Mouse (Mus musculus) midbrain, embryonic 16.5 days (tissue): ENCODE data around the gene Cntn1. TPM values are rescaled to one million over a fixed set of nuclear protein-coding genes. Genes with fewer than 3 reads are reported as not detected.

ENCODE experiments used
- ATAC-seq: fragments of 200-750 bp; cut with Nextera tagmentation; 2 replicates; pipeline ENCODE4 v1.8.0; 2017; ENCODE audit warnings: moderate TSS enrichment
- H3K27ac ChIP-seq: fragments of 300-500 bp; sonication (generic); 2 replicates; pipeline ENCODE4 v1.5.1; 2014; ENCODE audit warnings: mild to moderate bottlenecking, low read length, mixed read lengths
- H3K27me3 ChIP-seq: fragments of 300-500 bp; sonication (generic); 2 replicates; pipeline ENCODE4 v1.6.1; 2014; ENCODE audit warnings: low read depth, low read length, mixed read lengths; ENCODE audit not compliant: control insufficient read depth, insufficient read depth
- H3K36me3 ChIP-seq: fragments of 300-500 bp; sonication (generic); 2 replicates; pipeline ENCODE4 v1.6.1; 2014; ENCODE audit warnings: mild to moderate bottlenecking, low read length, moderate library complexity, mixed read lengths; ENCODE audit not compliant: control insufficient read depth, insufficient read depth
- H3K4me1 ChIP-seq: fragments of 300-500 bp; sonication (generic); 2 replicates; pipeline ENCODE4 v1.6.1; 2014; ENCODE audit warnings: mild to moderate bottlenecking, low read length, mixed read lengths; ENCODE audit not compliant: control insufficient read depth, insufficient read depth
- H3K4me2 ChIP-seq: fragments of 300-500 bp; sonication (generic); 2 replicates; pipeline ENCODE4 v1.6.1; 2014; ENCODE audit warnings: mild to moderate bottlenecking, low read length, mixed read lengths
- H3K4me3 ChIP-seq: fragments of 300-500 bp; sonication (generic); 2 replicates; pipeline ENCODE4 v1.5.1; 2014; ENCODE audit warnings: low read depth, mild to moderate bottlenecking, low read length, moderate library complexity, mixed read lengths
- H3K9ac ChIP-seq: fragments of 300-500 bp; sonication (generic); 2 replicates; pipeline ENCODE4 v1.6.1; 2014; ENCODE audit warnings: low read depth, low read length, mixed read lengths
- H3K9me3 ChIP-seq: fragments of 300-500 bp; sonication (generic); replicated peaks from 2 replicates; pipeline ENCODE4 v1.6.1; 2014; ENCODE audit warnings: mild to moderate bottlenecking, low read length, mixed read lengths; ENCODE audit not compliant: control insufficient read depth, poor library complexity, severe bottlenecking
- WGBS: fragments of 180-500 bp; shearing (Covaris S2); extraction: QIAGEN DNeasy Blood & Tissue Kit; methylation state at CpG from one replicate; pipeline ENCODE4 v1.1.7; 2014; 5-methylcytosine and 5-hydroxymethylcytosine counted together
- polyA plus RNA-seq: library from polyadenylated mRNA; unstranded; fragments of >200 nt; fragmentation: Nextera tagmentation; extraction: Ambion mirVana; gene quantifications from 2 replicates; pipeline ENCODE4 v1.2.1, GENCODE M21; 2015

The Cntn1 gene
- polyA plus RNA-seq, 1 experiment from 2014 or later, result 88.4 TPM

DNA sequence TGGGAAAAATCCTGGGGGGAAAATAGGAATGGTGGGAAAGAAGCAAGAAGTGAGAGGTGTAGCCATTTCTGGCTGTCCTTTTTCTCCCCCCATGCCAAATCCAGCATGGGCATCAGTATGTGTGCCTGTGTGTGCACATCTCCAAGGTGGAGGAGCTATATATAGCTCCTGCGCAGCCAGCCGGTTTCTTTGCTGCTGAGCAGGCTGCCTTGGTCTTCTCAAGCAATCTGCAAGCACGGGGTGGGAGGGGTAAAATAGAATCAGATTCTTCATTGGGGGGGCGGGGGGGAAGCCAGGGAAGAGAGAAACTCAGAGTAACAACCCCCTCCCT is 1.1 kb downstream of the Cntn1 start:
- WGBS, result 12% methylated on average over 4 of the region's 4 CpGs
- peak; percentile 72; the same call in 1 of the 2 replicates for ATAC-seq
- peak overlapping the region; percentile 75 for H3K4me2 ChIP-seq

GRCm38 (mm10) chr15:92057553-92057952 is 6.6 kb downstream of the Cntn1 start:
- Histone ChIP-seq H3K4me2 (no peak overlapping the region), H3K36me3 (no peaks in the 10 kb centered on the region), H3K9ac (no peak overlapping the region), H3K4me3 (no peak overlapping the region), H3K27me3 (no peaks in the 10 kb centered on the region), H3K9me3 (no peaks in the 10 kb centered on the region), H3K27ac (no peak overlapping the region), H3K4me1 (peaks cover 4% of the 10 kb centered on the region)
- WGBS, result 90% methylated on average over 5 of the region's 5 CpGs
- no peak for ATAC-seq

More for the DNA sequence above, 1.1 kb downstream of the Cntn1 start:
- Histone ChIP-seq H3K9ac (peak overlapping the region; percentile 86), H3K9me3 (no peaks in the 10 kb centered on the region), H3K36me3 (no peaks in the 10 kb centered on the region), H3K27me3 (no peaks in the 10 kb centered on the region), H3K4me3 (peak overlapping the region; percentile 79), H3K4me1 (peaks cover 7% of the 10 kb centered on the region), H3K27ac (peak overlapping the region; percentile 84)

DNA sequence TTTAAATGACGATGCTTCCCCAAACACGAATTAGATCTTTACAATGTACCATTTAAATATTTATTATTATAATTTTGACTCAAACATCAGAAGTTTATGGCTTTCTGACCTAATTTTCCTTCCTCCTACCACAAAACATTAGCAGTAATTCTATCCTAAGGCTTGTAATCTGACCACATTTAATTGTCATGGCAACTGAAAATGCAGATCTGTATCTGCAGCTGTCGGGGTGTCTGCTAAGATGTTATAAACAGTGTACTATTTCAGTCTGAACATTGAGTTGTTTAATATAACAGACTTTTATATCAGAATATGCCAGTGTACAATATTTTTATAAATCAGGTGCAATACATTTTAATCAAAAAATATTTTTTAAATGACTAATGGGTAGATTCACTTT is 10.0 kb downstream of the Cntn1 start:
- Histone ChIP-seq H3K36me3 (no peaks in the 10 kb centered on the region), H3K4me2 (no peak overlapping the region), H3K27me3 (no peaks in the 10 kb centered on the region), H3K4me1 (no peaks in the 10 kb centered on the region), H3K4me3 (no peak overlapping the region), H3K27ac (no peak overlapping the region), H3K9ac (no peak overlapping the region), H3K9me3 (no peaks in the 10 kb centered on the region)
- WGBS, result 39% methylated on average over 3 of the region's 3 CpGs
- no peak for ATAC-seq

GRCm38 (mm10) chr15:92079416-92079815 is 28.5 kb downstream of the Cntn1 start:
- Histone ChIP-seq H3K9me3 (no peaks in the 10 kb centered on the region), H3K27me3 (no peaks in the 10 kb centered on the region), H3K4me3 (no peak overlapping the region), H3K4me1 (no peaks in the 10 kb centered on the region; the same call in 1 of the 2 replicates), H3K9ac (no peak overlapping the region), H3K27ac (no peak overlapping the region), H3K4me2 (no peak overlapping the region), H3K36me3 (no peaks in the 10 kb centered on the region)
- no peak for ATAC-seq
- WGBS, result 76% methylated on average over 3 of the region's 3 CpGs

DNA sequence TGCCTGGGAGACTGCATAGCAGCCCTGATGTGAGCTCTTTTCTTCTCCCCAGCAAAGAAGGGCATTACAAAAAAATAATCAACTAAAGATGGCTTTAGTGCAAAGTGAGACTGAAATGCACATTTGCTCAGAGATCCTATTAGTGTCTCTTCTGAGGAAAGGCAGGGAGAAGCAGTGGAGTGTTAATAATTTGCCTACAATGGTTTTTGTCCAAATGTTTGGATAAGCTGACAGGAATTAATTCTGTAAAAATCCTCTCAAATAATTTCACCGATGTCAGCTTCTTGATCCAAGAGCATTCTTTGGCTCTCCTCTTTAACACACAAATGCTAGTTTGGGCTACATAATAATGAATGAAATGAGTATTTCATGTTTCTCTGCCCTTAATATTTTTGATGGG is 34.9 kb downstream of the Cntn1 start:
- Histone ChIP-seq H3K27ac (no peak overlapping the region), H3K36me3 (no peaks in the 10 kb centered on the region), H3K4me2 (no peak overlapping the region), H3K27me3 (no peaks in the 10 kb centered on the region), H3K4me1 (no peaks in the 10 kb centered on the region; the same call in none of the 2 replicates), H3K9ac (no peak overlapping the region), H3K9me3 (no peaks in the 10 kb centered on the region), H3K4me3 (no peak overlapping the region)
- ATAC-seq, result no peak
- WGBS, result 15% methylated on average over 1 of the region's 1 CpGs

- 16% methylated on average over 6 of the region's 6 CpGs for WGBS
- no peak overlapping the region for H3K4me3 ChIP-seq
- no peaks in the 10 kb centered on the region; the same call in none of the 2 replicates for H3K4me1 ChIP-seq
- no peak overlapping the region for H3K4me2 ChIP-seq
- H3K9ac ChIP-seq, result no peak overlapping the region
- peak; percentile 56; the same call in 1 of the 2 replicates for ATAC-seq
- H3K27ac ChIP-seq, result no peak overlapping the region
- H3K36me3 ChIP-seq, result no peaks in the 10 kb centered on the region
- H3K9me3 ChIP-seq, result no peaks in the 10 kb centered on the region
- no peaks in the 10 kb centered on the region for H3K27me3 ChIP-seq
Measured at GRCm38 (mm10) chr15:92087691-92088286, 36.8 kb downstream of the Cntn1 start.

- Histone ChIP-seq H3K4me1 (no peaks in the 10 kb centered on the region; the same call in none of the 2 replicates), H3K9me3 (no peaks in the 10 kb centered on the region), H3K36me3 (no peaks in the 10 kb centered on the region), H3K9ac (no peak overlapping the region), H3K4me3 (no peak overlapping the region), H3K27ac (no peak overlapping the region), H3K27me3 (no peaks in the 10 kb centered on the region), H3K4me2 (no peak overlapping the region)
- ATAC-seq, result no peak
- WGBS, result 88% methylated on average over 6 of the region's 6 CpGs
Measured at GRCm38 (mm10) chr15:92090787-92091186, 39.8 kb downstream of the Cntn1 start.

DNA sequence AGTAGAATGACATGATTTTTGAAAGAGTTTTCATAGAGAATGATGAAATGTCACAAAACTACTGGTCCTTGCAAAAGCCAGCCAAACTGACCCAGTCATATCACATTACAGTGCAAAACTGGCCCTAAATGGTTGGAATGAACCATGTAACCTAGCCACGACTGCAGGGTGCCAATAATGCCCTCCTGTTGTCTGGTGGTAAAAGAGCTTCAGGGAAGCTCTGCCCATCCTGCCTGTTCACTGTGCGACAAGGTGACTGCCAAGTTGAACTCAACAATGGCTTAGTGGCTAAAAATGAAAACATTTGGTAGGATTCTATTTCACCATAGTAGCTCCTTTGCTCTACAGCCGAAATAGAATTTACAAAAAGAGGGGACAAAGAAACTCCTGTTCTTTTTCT is 41.1 kb downstream of the Cntn1 start:
- Histone ChIP-seq H3K9me3 (no peaks in the 10 kb centered on the region), H3K4me2 (no peak overlapping the region), H3K4me3 (no peak overlapping the region), H3K4me1 (no peaks in the 10 kb centered on the region; the same call in 1 of the 2 replicates), H3K36me3 (no peaks in the 10 kb centered on the region), H3K27me3 (no peaks in the 10 kb centered on the region), H3K27ac (no peak overlapping the region), H3K9ac (no peak overlapping the region)
- no peak for ATAC-seq
- WGBS, result 75% methylated on average over 3 of the region's 3 CpGs

- Histone ChIP-seq H3K9ac (no peak overlapping the region), H3K9me3 (no peaks in the 10 kb centered on the region), H3K4me2 (no peak overlapping the region), H3K4me1 (no peaks in the 10 kb centered on the region), H3K4me3 (no peak overlapping the region), H3K36me3 (no peaks in the 10 kb centered on the region), H3K27me3 (no peaks in the 10 kb centered on the region), H3K27ac (no peak overlapping the region)
- no peak for ATAC-seq
- 71% methylated on average over 5 of the region's 5 CpGs for WGBS
Measured at GRCm38 (mm10) chr15:92099410-92100174, 48.6 kb downstream of the Cntn1 start.
